Mouse (Mus musculus): ENCODE results near the gene Unc80. TPM values are rescaled to one million over a fixed set of nuclear protein-coding genes. Genes with fewer than 3 reads are reported as not detected.

The Unc80 gene
- polyA plus RNA-seq, 1 experiment: 8.0 TPM

GRCm38 (mm10) chr1:66638177-66638576 lies 170.0 kb downstream of the Unc80 start:
- DNase-seq (ENCODE audit: low read depth): peak; percentile 85
- no peak for TF ChIP-seq POLR2A (IDR thresholded peaks at IDR 0.05; ENCODE audit: borderline replicate concordance, extremely low read depth, insufficient read depth, insufficient read length, poor library complexity, severe bottlenecking)

GRCm38 (mm10) chr1:66646894-66647293 lies 178.7 kb downstream of the Unc80 start:
- DNase-seq (ENCODE audit: low read depth): no peak
- TF ChIP-seq POLR2A (IDR thresholded peaks at IDR 0.05; ENCODE audit: borderline replicate concordance, extremely low read depth, insufficient read depth, insufficient read length, poor library complexity, severe bottlenecking) (no peak), CTCF (IDR thresholded peaks at IDR 0.05; ENCODE audit: borderline replicate concordance, extremely low read depth, insufficient read depth, insufficient read length) (no peak)

GRCm38 (mm10) chr1:66649568-66649967 lies 181.4 kb downstream of the Unc80 start:
- DNase-seq (ENCODE audit: low read depth): no peak

GRCm38 (mm10) chr1:66650006-66650405 lies 181.8 kb downstream of the Unc80 start:
- no peak for DNase-seq (ENCODE audit: low read depth)
- no peak for TF ChIP-seq POLR2A (IDR thresholded peaks at IDR 0.05; ENCODE audit: borderline replicate concordance, extremely low read depth, insufficient read depth, insufficient read length, poor library complexity, severe bottlenecking)
- TF ChIP-seq CTCF (IDR thresholded peaks at IDR 0.05; ENCODE audit: borderline replicate concordance, extremely low read depth, insufficient read depth, insufficient read length): no peak

More at GRCm38 (mm10) chr1:66649568-66649967, 181.4 kb downstream of the Unc80 start:
- TF ChIP-seq CTCF (IDR thresholded peaks at IDR 0.05; ENCODE audit: borderline replicate concordance, extremely low read depth, insufficient read depth, insufficient read length) (no peak), POLR2A (IDR thresholded peaks at IDR 0.05; ENCODE audit: borderline replicate concordance, extremely low read depth, insufficient read depth, insufficient read length, poor library complexity, severe bottlenecking) (no peak)

- peak; percentile 91 for DNase-seq (ENCODE audit: low read depth)
- TF ChIP-seq POLR2A (IDR thresholded peaks at IDR 0.05; ENCODE audit: borderline replicate concordance, extremely low read depth, insufficient read depth, insufficient read length, poor library complexity, severe bottlenecking): no peak
- no peak for TF ChIP-seq CTCF (IDR thresholded peaks at IDR 0.05; ENCODE audit: borderline replicate concordance, extremely low read depth, insufficient read depth, insufficient read length)
These were observed 187.1 kb downstream of the Unc80 start for GRCm38 (mm10) chr1:66655119-66655746.

- DNase-seq (ENCODE audit: low read depth): peak; percentile 91
- TF ChIP-seq POLR2A (IDR thresholded peaks at IDR 0.05; ENCODE audit: borderline replicate concordance, extremely low read depth, insufficient read depth, insufficient read length, poor library complexity, severe bottlenecking): no peak
- no peak for TF ChIP-seq CTCF (IDR thresholded peaks at IDR 0.05; ENCODE audit: borderline replicate concordance, extremely low read depth, insufficient read depth, insufficient read length)
These were observed 187.6 kb downstream of the Unc80 start for GRCm38 (mm10) chr1:66655747-66656119.

GRCm38 (mm10) chr1:66671475-66671874 lies 203.3 kb downstream of the Unc80 start:
- no peak for DNase-seq (ENCODE audit: low read depth)
- TF ChIP-seq POLR2A (IDR thresholded peaks at IDR 0.05; ENCODE audit: borderline replicate concordance, extremely low read depth, insufficient read depth, insufficient read length, poor library complexity, severe bottlenecking): no peak
- no peak for TF ChIP-seq CTCF (IDR thresholded peaks at IDR 0.05; ENCODE audit: borderline replicate concordance, extremely low read depth, insufficient read depth, insufficient read length)

- TF ChIP-seq CTCF (IDR thresholded peaks at IDR 0.05; ENCODE audit: borderline replicate concordance, extremely low read depth, insufficient read depth, insufficient read length) (no peak), POLR2A (IDR thresholded peaks at IDR 0.05; ENCODE audit: borderline replicate concordance, extremely low read depth, insufficient read depth, insufficient read length, poor library complexity, severe bottlenecking) (no peak)
- DNase-seq (ENCODE audit: low read depth): no peak
These were observed 204.6 kb downstream of the Unc80 start for GRCm38 (mm10) chr1:66672812-66673211.

- DNase-seq (ENCODE audit: low read depth): no peak
- no peak for TF ChIP-seq POLR2A (IDR thresholded peaks at IDR 0.05; ENCODE audit: borderline replicate concordance, extremely low read depth, insufficient read depth, insufficient read length, poor library complexity, severe bottlenecking)
- no peak for TF ChIP-seq CTCF (IDR thresholded peaks at IDR 0.05; ENCODE audit: borderline replicate concordance, extremely low read depth, insufficient read depth, insufficient read length)
These were observed 209.8 kb downstream of the Unc80 start for GRCm38 (mm10) chr1:66677928-66678327.

- TF ChIP-seq CTCF (IDR thresholded peaks at IDR 0.05; ENCODE audit: borderline replicate concordance, extremely low read depth, insufficient read depth, insufficient read length): no peak
- no peak for TF ChIP-seq POLR2A (IDR thresholded peaks at IDR 0.05; ENCODE audit: borderline replicate concordance, extremely low read depth, insufficient read depth, insufficient read length, poor library complexity, severe bottlenecking)
- no peak for DNase-seq (ENCODE audit: low read depth)
These were observed 210.5 kb downstream of the Unc80 start for GRCm38 (mm10) chr1:66678662-66679061.

- DNase-seq (ENCODE audit: low read depth): no peak
- no peak for TF ChIP-seq POLR2A (IDR thresholded peaks at IDR 0.05; ENCODE audit: borderline replicate concordance, extremely low read depth, insufficient read depth, insufficient read length, poor library complexity, severe bottlenecking)
- no peak for TF ChIP-seq CTCF (IDR thresholded peaks at IDR 0.05; ENCODE audit: borderline replicate concordance, extremely low read depth, insufficient read depth, insufficient read length)
These were observed 214.8 kb downstream of the Unc80 start for GRCm38 (mm10) chr1:66682974-66683373.

- TF ChIP-seq POLR2A (IDR thresholded peaks at IDR 0.05; ENCODE audit: borderline replicate concordance, extremely low read depth, insufficient read depth, insufficient read length, poor library complexity, severe bottlenecking): no peak
- TF ChIP-seq CTCF (IDR thresholded peaks at IDR 0.05; ENCODE audit: borderline replicate concordance, extremely low read depth, insufficient read depth, insufficient read length): no peak
- peak; percentile 48 for DNase-seq (ENCODE audit: low read depth)
These were observed 223.6 kb downstream of the Unc80 start for GRCm38 (mm10) chr1:66691772-66692171.

All from brain, embryonic 14.5 days (tissue).